Mouse (Mus musculus): ENCODE measurements around the gene Son. TPM values are rescaled to one million over a fixed set of nuclear protein-coding genes. Genes with fewer than 3 reads are reported as not detected.

Gene Son
- polyA plus RNA-seq, 1 experiment from 2014 or later = 121 TPM

- ATAC-seq (ENCODE audit: insufficient number of reproducible peaks, low FRiP score, low TSS enrichment, low read depth) = no peak
- Histone ChIP-seq H3K36me3 (peaks cover 91% of the 10 kb centered on the region), H3K4me2 (no peak overlapping the region), H3K27me3 (no peaks in the 10 kb centered on the region), H3K9ac (no peak overlapping the region), H3K27ac (no peak overlapping the region), H3K9me3 (no peaks in the 10 kb centered on the region), H3K4me1 (no peaks in the 10 kb centered on the region), H3K4me3 (no peak overlapping the region)
- WGBS = 95% methylated on average over 5 of the region's 5 CpGs
Observed at GRCm38 (mm10) chr16:91658471-91658870, 11.2 kb downstream of the Son start.

- H3K36me3 ChIP-seq = peaks cover 90% of the 10 kb centered on the region
- no peak overlapping the region for H3K4me2 ChIP-seq
- H3K9me3 ChIP-seq = no peaks in the 10 kb centered on the region
- H3K27me3 ChIP-seq = no peaks in the 10 kb centered on the region
- no peak overlapping the region for H3K27ac ChIP-seq
- no peak overlapping the region for H3K9ac ChIP-seq
- 97% methylated on average over 20 of the region's 20 CpGs for WGBS
- ATAC-seq (ENCODE audit: insufficient number of reproducible peaks, low FRiP score, low TSS enrichment, low read depth) = no peak
- no peaks in the 10 kb centered on the region for H3K4me1 ChIP-seq
- no peak overlapping the region for H3K4me3 ChIP-seq
Observed at GRCm38 (mm10) chr16:91659798-91660197, 12.5 kb downstream of the Son start.

GRCm38 (mm10) chr16:91661397-91661796 lies 14.1 kb downstream of the Son start:
- H3K27ac ChIP-seq = no peak overlapping the region
- no peaks in the 10 kb centered on the region for H3K4me1 ChIP-seq
- H3K4me3 ChIP-seq = no peak overlapping the region
- no peak overlapping the region for H3K4me2 ChIP-seq
- peaks cover 90% of the 10 kb centered on the region for H3K36me3 ChIP-seq
- 79% methylated on average over 1 of the region's 1 CpGs for WGBS
- H3K9ac ChIP-seq = no peak overlapping the region
- H3K9me3 ChIP-seq = no peaks in the 10 kb centered on the region
- ATAC-seq (ENCODE audit: insufficient number of reproducible peaks, low FRiP score, low TSS enrichment, low read depth) = no peak
- no peaks in the 10 kb centered on the region for H3K27me3 ChIP-seq

- 91% methylated on average over 16 of the region's 16 CpGs for WGBS
- H3K36me3 ChIP-seq = peaks cover 89% of the 10 kb centered on the region
Observed at GRCm38 (mm10) chr16:91662336-91662735, 15.0 kb downstream of the Son start.

GRCm38 (mm10) chr16:91663795-91664194 lies 16.5 kb downstream of the Son start:
- no peak overlapping the region for H3K9ac ChIP-seq
- no peak overlapping the region for H3K27ac ChIP-seq
- no peaks in the 10 kb centered on the region for H3K4me1 ChIP-seq
- ATAC-seq (ENCODE audit: insufficient number of reproducible peaks, low FRiP score, low TSS enrichment, low read depth) = no peak
- no peaks in the 10 kb centered on the region for H3K27me3 ChIP-seq
- no peak overlapping the region for H3K4me3 ChIP-seq
- 92% methylated on average over 3 of the region's 3 CpGs for WGBS
- no peaks in the 10 kb centered on the region for H3K9me3 ChIP-seq
- no peak overlapping the region for H3K4me2 ChIP-seq
- H3K36me3 ChIP-seq = peaks cover 83% of the 10 kb centered on the region

More at GRCm38 (mm10) chr16:91662336-91662735, 15.0 kb downstream of the Son start:
- ATAC-seq (ENCODE audit: insufficient number of reproducible peaks, low FRiP score, low TSS enrichment, low read depth) = no peak
- Histone ChIP-seq H3K9ac (no peak overlapping the region), H3K27me3 (no peaks in the 10 kb centered on the region), H3K4me2 (no peak overlapping the region), H3K9me3 (no peaks in the 10 kb centered on the region), H3K27ac (no peak overlapping the region), H3K4me1 (no peaks in the 10 kb centered on the region), H3K4me3 (no peak overlapping the region)

GRCm38 (mm10) chr16:91674500-91674899 lies 27.2 kb downstream of the Son start:
- no peak for ATAC-seq (ENCODE audit: insufficient number of reproducible peaks, low FRiP score, low TSS enrichment, low read depth)
- H3K27ac ChIP-seq = no peak overlapping the region
- H3K4me2 ChIP-seq = no peak overlapping the region
- WGBS = 80% methylated on average over 4 of the region's 4 CpGs
- H3K27me3 ChIP-seq = no peaks in the 10 kb centered on the region
- H3K9me3 ChIP-seq = no peaks in the 10 kb centered on the region
- H3K36me3 ChIP-seq = peaks cover 77% of the 10 kb centered on the region
- H3K4me1 ChIP-seq = no peaks in the 10 kb centered on the region
- no peak overlapping the region for H3K4me3 ChIP-seq
- H3K9ac ChIP-seq = no peak overlapping the region

- no peak for ATAC-seq (ENCODE audit: insufficient number of reproducible peaks, low FRiP score, low TSS enrichment, low read depth)
- Histone ChIP-seq H3K4me3 (no peak overlapping the region), H3K9ac (no peak overlapping the region), H3K36me3 (peaks cover 71% of the 10 kb centered on the region), H3K4me2 (no peak overlapping the region), H3K9me3 (no peaks in the 10 kb centered on the region), H3K4me1 (no peaks in the 10 kb centered on the region), H3K27ac (no peak overlapping the region), H3K27me3 (no peaks in the 10 kb centered on the region)
- 85% methylated on average over 5 of the region's 5 CpGs for WGBS
Observed at GRCm38 (mm10) chr16:91678147-91678911, 31.0 kb downstream of the Son start.

- Histone ChIP-seq H3K36me3 (peaks cover 80% of the 10 kb centered on the region), H3K4me2 (no peak overlapping the region)
- 79% methylated on average over 5 of the region's 5 CpGs for WGBS
Observed at GRCm38 (mm10) chr16:91680656-91681055, 33.4 kb downstream of the Son start.

GRCm38 (mm10) chr16:91685526-91685925 lies 38.2 kb downstream of the Son start:
- no peak for ATAC-seq (ENCODE audit: insufficient number of reproducible peaks, low FRiP score, low TSS enrichment, low read depth)
- H3K27ac ChIP-seq = no peak overlapping the region
- WGBS = 81% methylated on average over 5 of the region's 5 CpGs
- no peaks in the 10 kb centered on the region for H3K27me3 ChIP-seq
- H3K36me3 ChIP-seq = peaks cover 45% of the 10 kb centered on the region
- H3K9ac ChIP-seq = no peak overlapping the region
- no peaks in the 10 kb centered on the region for H3K9me3 ChIP-seq
- peaks cover 14% of the 10 kb centered on the region; the same call in 1 of the 2 replicates for H3K4me1 ChIP-seq
- H3K4me2 ChIP-seq = no peak overlapping the region
- H3K4me3 ChIP-seq = no peak overlapping the region

More at GRCm38 (mm10) chr16:91680656-91681055, 33.4 kb downstream of the Son start:
- Histone ChIP-seq H3K4me1 (no peaks in the 10 kb centered on the region), H3K9me3 (no peaks in the 10 kb centered on the region), H3K27me3 (no peaks in the 10 kb centered on the region), H3K4me3 (no peak overlapping the region), H3K9ac (no peak overlapping the region), H3K27ac (no peak overlapping the region)
- no peak for ATAC-seq (ENCODE audit: insufficient number of reproducible peaks, low FRiP score, low TSS enrichment, low read depth)

GRCm38 (mm10) chr16:91686369-91686768 lies 39.1 kb downstream of the Son start:
- no peak overlapping the region for H3K4me2 ChIP-seq
- H3K27me3 ChIP-seq = no peaks in the 10 kb centered on the region
- 78% methylated on average over 5 of the region's 5 CpGs for WGBS
- peaks cover 39% of the 10 kb centered on the region for H3K36me3 ChIP-seq
- H3K4me1 ChIP-seq = peaks cover 14% of the 10 kb centered on the region; the same call in 1 of the 2 replicates
- no peak overlapping the region for H3K4me3 ChIP-seq
- no peak for ATAC-seq (ENCODE audit: insufficient number of reproducible peaks, low FRiP score, low TSS enrichment, low read depth)
- H3K9ac ChIP-seq = no peak overlapping the region
- no peak overlapping the region for H3K27ac ChIP-seq
- H3K9me3 ChIP-seq = no peaks in the 10 kb centered on the region

- Histone ChIP-seq H3K27me3 (no peaks in the 10 kb centered on the region), H3K4me1 (peaks cover 14% of the 10 kb centered on the region; the same call in 1 of the 2 replicates), H3K27ac (peak overlapping the region; percentile 74), H3K36me3 (peaks cover 23% of the 10 kb centered on the region), H3K4me2 (peak overlapping the region; percentile 90), H3K4me3 (peak overlapping the region; percentile 97), H3K9me3 (no peaks in the 10 kb centered on the region), H3K9ac (peak overlapping the region; percentile 85)
- under 1% methylated on average over 51 of the region's 51 CpGs for WGBS
- peak; percentile 28; the same call in 1 of the 2 replicates for ATAC-seq (ENCODE audit: insufficient number of reproducible peaks, low FRiP score, low TSS enrichment, low read depth)
Observed at GRCm38 (mm10) chr16:91688023-91688618, 40.8 kb downstream of the Son start.

GRCm38 (mm10) chr16:91688619-91689334 lies 41.5 kb downstream of the Son start, which contains the start of gene Donson:
Gene Donson, minus strand, starts transcription at chr16:91688770.
- peak within 1 kb of the TSS; percentile 78 for H3K27ac ChIP-seq
- peak within 1 kb of the TSS; percentile 90 for H3K4me2 ChIP-seq
- H3K4me1 ChIP-seq = peaks cover 14% of the 10 kb centered on the region; the same call in 1 of the 2 replicates
- under 1% methylated on average over 71 of the region's 71 CpGs for WGBS
- peak within 1 kb of the TSS; percentile 85 for H3K9ac ChIP-seq
- H3K36me3 ChIP-seq = peaks cover 23% of the 10 kb centered on the region
- no peaks in the 10 kb centered on the region for H3K9me3 ChIP-seq
- H3K27me3 ChIP-seq = no peaks in the 10 kb centered on the region
- peak; percentile 95 for ATAC-seq (ENCODE audit: insufficient number of reproducible peaks, low FRiP score, low TSS enrichment, low read depth)
- peak within 1 kb of the TSS; percentile 97 for H3K4me3 ChIP-seq
